Mouse (Mus musculus) heart, postnatal 0 days (tissue): ENCODE data around the gene Fan1. TPM values are rescaled to one million over a fixed set of nuclear protein-coding genes. Genes with fewer than 3 reads are reported as not detected.
A peak's percentile ranks its signal among the peaks of the same experiment; 100 is the strongest.

ENCODE experiments used
- ATAC-seq: fragments of 200-750 bp; cut with Nextera tagmentation; 2 replicates; pipeline ENCODE4 v1.8.0; 2017; ENCODE audit warnings: low read depth, moderate number of reproducible peaks, moderate library complexity; ENCODE audit not compliant: insufficient read depth
- DNase-seq: peaks from one replicate; pipeline ENCODE4 v3.0.0-alpha.2; 2016; ENCODE audit warnings: low spot score
- H3K27ac ChIP-seq: fragments of 300-500 bp; sonication (generic); 2 replicates; pipeline ENCODE4 v1.5.1; 2014; ENCODE audit warnings: low read depth, mild to moderate bottlenecking
- H3K27me3 ChIP-seq: fragments of 300-500 bp; sonication (generic); 2 replicates; pipeline ENCODE4 v1.6.1; 2014; ENCODE audit warnings: low read length, mixed read lengths; ENCODE audit not compliant: control insufficient read depth, insufficient read depth
- H3K36me3 ChIP-seq: fragments of 300-500 bp; sonication (generic); replicated peaks from 2 replicates; pipeline ENCODE4 v1.6.1; 2014; ENCODE audit warnings: low read length, mixed read lengths; ENCODE audit not compliant: control insufficient read depth, insufficient read depth
- H3K4me1 ChIP-seq: fragments of 300-500 bp; sonication (generic); 2 replicates; pipeline ENCODE4 v1.6.1; 2014; ENCODE audit warnings: antibody characterized with exemption; ENCODE audit not compliant: control insufficient read depth, insufficient read depth
- H3K4me2 ChIP-seq: fragments of 300-500 bp; sonication (generic); 2 replicates; pipeline ENCODE4 v1.6.1; 2014; ENCODE audit warnings: low read depth, mild to moderate bottlenecking, low read length, moderate library complexity
- H3K4me3 ChIP-seq: fragments of 300-500 bp; sonication (generic); 2 replicates; pipeline ENCODE4 v1.5.1; 2014; ENCODE audit warnings: low read depth, low read length
- H3K9ac ChIP-seq: fragments of 300-500 bp; sonication (generic); replicated peaks from 2 replicates; pipeline ENCODE4 v1.6.1; 2014; ENCODE audit warnings: low read depth, low read length, mixed read lengths
- H3K9me3 ChIP-seq: fragments of 300-500 bp; sonication (generic); replicated peaks from 2 replicates; pipeline ENCODE4 v1.6.1; 2016; ENCODE audit warnings: low read length; ENCODE audit not compliant: control insufficient read depth
- CTCF ChIP-seq: IDR thresholded peaks from 2 replicates; pipeline ENCODE4 v1.5.1; 2016; ENCODE audit warnings: antibody characterized with exemption, control low read depth, low read depth
- EP300 ChIP-seq: IDR thresholded peaks from 2 replicates; pipeline ENCODE4 v1.6.1; 2016; ENCODE audit warnings: antibody characterized with exemption, low read depth
- WGBS: fragments of 180-500 bp; shearing (Covaris S2); extraction: QIAGEN DNeasy Blood & Tissue Kit; methylation state at CpG from one replicate; pipeline ENCODE4 v1.1.7; 2014; 5-methylcytosine and 5-hydroxymethylcytosine counted together
- polyA plus RNA-seq: library from polyadenylated mRNA; unstranded; fragments of >200 nt; fragmentation: Nextera tagmentation; extraction: Ambion mirVana; gene quantifications from 2 replicates; pipeline ENCODE4 v1.2.1, GENCODE M21; 2015
- total RNA-seq: library from RNA; depleted of rRNA; stranded (reverse); fragments of >200 nt; gene quantifications from 2 replicates; pipeline ENCODE4 v1.2.3, GENCODE M21; 2014; ENCODE audit warnings: low replicate concordance

Fan1 gene
- total and polyA plus RNA-seq, 2 experiments from 2014 or later = 3.9 to 8.9 TPM

DNA sequence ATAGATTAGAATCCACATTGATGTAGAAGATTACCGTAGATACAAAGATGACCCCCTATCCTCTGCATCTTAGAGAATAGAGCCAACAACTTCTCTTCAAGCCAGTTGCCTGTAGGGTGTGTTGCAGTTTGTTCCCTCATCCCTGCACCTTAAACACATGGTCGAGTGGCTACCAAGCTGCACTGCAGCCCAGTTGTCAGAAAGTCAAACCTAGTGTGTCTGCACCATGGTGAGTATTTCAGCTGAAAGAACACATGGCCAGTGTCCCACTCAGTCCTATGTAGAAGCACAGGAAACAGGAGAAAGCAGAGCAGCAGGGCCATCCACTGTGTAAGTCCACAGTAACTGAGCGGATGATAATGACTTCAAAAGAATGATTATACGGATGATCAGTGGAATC lies 46.4 kb downstream of the Fan1 start:
- Histone ChIP-seq H3K27me3 (no peaks in the 10 kb centered on the region), H3K4me2 (no peak overlapping the region), H3K9me3 (no peaks in the 10 kb centered on the region), H3K4me1 (no peaks in the 10 kb centered on the region), H3K4me3 (no peak overlapping the region), H3K27ac (no peak overlapping the region), H3K9ac (no peak overlapping the region), H3K36me3 (peaks cover 29% of the 10 kb centered on the region)
- DNase-seq = no peak
- ATAC-seq = no peak
- TF ChIP-seq CTCF (no peak), EP300 (no peak)
- WGBS = 81% methylated on average over 4 of the region's 4 CpGs

DNA sequence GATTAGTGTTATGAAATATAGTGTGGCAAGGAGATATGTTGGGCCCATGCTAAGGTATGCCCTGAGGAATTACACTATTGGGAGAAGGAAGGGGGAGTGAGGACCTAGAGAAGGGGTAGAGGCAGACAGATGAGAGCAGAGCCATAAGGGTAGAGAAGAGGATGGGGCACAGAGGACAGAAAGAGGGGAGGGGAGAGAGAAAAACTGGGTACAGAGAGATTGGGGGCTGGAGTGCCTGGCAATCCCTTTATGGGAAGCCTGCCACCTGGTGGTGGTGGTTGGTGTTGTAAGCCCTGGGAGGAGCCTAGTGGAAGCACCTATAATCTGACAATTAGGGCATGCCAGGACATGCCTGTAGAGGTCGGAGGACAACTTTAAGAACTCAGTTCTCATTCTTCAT lies 47.0 kb downstream of the Fan1 start:
- peak; percentile 49 for DNase-seq
- no peak overlapping the region for H3K4me2 ChIP-seq

DNA sequence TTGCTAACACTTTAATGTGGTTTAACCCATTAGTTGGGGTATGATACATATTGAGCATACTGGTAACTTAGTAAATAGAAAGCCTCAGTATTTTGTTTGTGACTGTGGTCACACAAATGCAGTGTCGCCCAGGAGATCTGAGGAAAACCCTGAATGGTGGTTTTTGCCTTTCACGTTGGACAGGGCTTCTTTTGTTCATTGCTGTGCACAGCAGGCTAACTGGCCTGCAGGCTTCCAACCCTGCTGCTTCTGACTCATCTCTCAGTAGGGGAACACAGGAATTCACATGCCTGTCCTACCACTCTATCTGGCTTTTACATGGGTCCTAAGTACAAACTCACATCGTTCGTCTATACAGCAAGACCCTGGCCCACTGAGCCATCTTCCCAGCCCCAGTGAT lies 52.2 kb downstream of the Fan1 start:
- TF ChIP-seq EP300 (no peak), CTCF (no peak)
- Histone ChIP-seq H3K27ac (no peak overlapping the region), H3K4me1 (no peaks in the 10 kb centered on the region), H3K4me2 (no peak overlapping the region), H3K9me3 (no peaks in the 10 kb centered on the region), H3K36me3 (peaks cover 55% of the 10 kb centered on the region), H3K4me3 (no peak overlapping the region), H3K9ac (no peak overlapping the region), H3K27me3 (no peaks in the 10 kb centered on the region)
- DNase-seq = no peak
- WGBS = 88% methylated on average over 4 of the region's 4 CpGs
- no peak for ATAC-seq

More for the DNA sequence above, 47.0 kb downstream of the Fan1 start:
- Histone ChIP-seq H3K27me3 (no peaks in the 10 kb centered on the region), H3K4me3 (no peak overlapping the region), H3K9ac (no peak overlapping the region), H3K36me3 (peaks cover 27% of the 10 kb centered on the region), H3K4me1 (no peaks in the 10 kb centered on the region), H3K9me3 (no peaks in the 10 kb centered on the region), H3K27ac (no peak overlapping the region)
- no peak for ATAC-seq
- 8% methylated on average over 1 of the region's 1 CpGs for WGBS
- no peak for TF ChIP-seq EP300
- peak; percentile 81 for TF ChIP-seq CTCF

DNA sequence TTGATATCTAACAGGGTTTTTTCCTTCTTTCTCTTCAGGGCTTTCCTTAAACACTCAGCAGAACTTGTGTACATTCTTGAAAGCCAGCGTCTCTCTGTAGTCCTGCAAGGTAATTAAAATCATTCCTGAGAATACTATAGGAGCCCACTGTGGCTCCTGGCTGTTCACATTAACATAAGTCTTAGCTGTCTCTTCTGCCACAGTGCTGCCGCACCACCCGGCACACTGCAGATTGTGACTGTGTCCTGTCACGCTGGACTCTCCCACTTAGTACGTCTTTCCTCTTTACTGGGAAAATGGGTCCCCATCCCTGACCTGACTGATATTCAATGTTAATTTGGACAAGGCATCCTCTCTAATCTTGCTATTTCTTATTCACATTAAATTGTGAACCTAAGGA lies 52.8 kb downstream of the Fan1 start:
- WGBS = 93% methylated on average over 5 of the region's 5 CpGs
- TF ChIP-seq EP300 (no peak), CTCF (no peak)
- Histone ChIP-seq H3K9ac (no peak overlapping the region), H3K27me3 (no peaks in the 10 kb centered on the region), H3K4me1 (no peaks in the 10 kb centered on the region), H3K9me3 (no peaks in the 10 kb centered on the region), H3K36me3 (peaks cover 61% of the 10 kb centered on the region), H3K4me2 (no peak overlapping the region), H3K4me3 (no peak overlapping the region), H3K27ac (no peak overlapping the region)
- ATAC-seq = no peak
- DNase-seq = no peak

DNA sequence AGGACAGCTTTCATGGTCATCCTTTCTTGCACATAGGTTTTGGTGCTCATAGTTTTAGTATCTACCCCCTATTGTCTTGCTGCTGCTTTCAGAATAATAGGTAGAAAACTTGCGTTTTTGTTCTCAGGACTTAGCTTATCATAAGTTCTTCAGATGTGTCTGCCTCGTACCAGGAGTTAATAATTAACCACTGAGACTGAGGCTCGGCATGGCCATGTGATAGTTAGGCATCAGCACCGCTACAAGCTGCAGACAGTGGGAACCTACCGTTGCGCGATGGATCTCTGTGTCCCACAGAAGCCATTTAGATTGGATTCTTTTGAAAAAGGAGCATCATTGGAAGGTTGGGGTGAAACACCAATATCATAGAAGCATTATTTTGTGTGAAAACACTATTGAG lies 61.1 kb downstream of the Fan1 start:
- no peaks in the 10 kb centered on the region for H3K9me3 ChIP-seq
- WGBS = 93% methylated on average over 7 of the region's 7 CpGs
- DNase-seq (no peak), ATAC-seq (no peak)
- no peak overlapping the region for H3K27ac ChIP-seq
- no peaks in the 10 kb centered on the region for H3K4me1 ChIP-seq
- H3K9ac ChIP-seq = no peak overlapping the region
- TF ChIP-seq CTCF = no peak
- no peaks in the 10 kb centered on the region for H3K27me3 ChIP-seq
- H3K36me3 ChIP-seq = peaks cover 48% of the 10 kb centered on the region
- no peak overlapping the region for H3K4me2 ChIP-seq
- no peak overlapping the region for H3K4me3 ChIP-seq

DNA sequence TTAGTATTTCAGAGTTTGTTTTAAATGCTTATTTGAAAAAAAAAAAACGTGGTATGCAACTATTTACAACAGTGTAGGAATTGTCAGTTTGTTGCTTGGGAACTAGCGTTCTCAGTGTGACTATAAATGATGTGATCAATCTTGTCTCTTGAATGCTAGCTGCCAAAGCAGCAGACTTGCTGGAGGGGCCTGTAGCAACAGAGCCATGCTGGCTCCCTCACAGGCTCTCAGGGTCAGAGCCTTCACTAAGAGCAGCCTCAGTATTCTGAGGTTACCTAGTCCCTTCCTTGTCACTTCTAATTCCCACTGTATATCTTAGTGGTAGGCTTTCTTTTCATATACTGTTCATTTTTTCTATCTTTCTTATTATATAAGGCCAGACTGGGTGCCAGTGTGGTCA lies 63.1 kb downstream of the Fan1 start:
- Histone ChIP-seq H3K27me3 (no peaks in the 10 kb centered on the region), H3K9me3 (no peaks in the 10 kb centered on the region), H3K36me3 (peaks cover 30% of the 10 kb centered on the region), H3K27ac (no peak overlapping the region), H3K9ac (no peak overlapping the region), H3K4me3 (no peak overlapping the region), H3K4me2 (no peak overlapping the region), H3K4me1 (no peaks in the 10 kb centered on the region)
- no peak for DNase-seq
- TF ChIP-seq CTCF = no peak
- TF ChIP-seq EP300 = no peak
- no peak for ATAC-seq
- 72% methylated on average over 2 of the region's 2 CpGs for WGBS
